Mouse (Mus musculus): ENCODE data around the gene Cept1. TPM values are rescaled to one million over a fixed set of nuclear protein-coding genes. Genes with fewer than 3 reads are reported as not detected.

The Cept1 gene
- total RNA-seq, 1 experiment = 46.2 TPM

DNA sequence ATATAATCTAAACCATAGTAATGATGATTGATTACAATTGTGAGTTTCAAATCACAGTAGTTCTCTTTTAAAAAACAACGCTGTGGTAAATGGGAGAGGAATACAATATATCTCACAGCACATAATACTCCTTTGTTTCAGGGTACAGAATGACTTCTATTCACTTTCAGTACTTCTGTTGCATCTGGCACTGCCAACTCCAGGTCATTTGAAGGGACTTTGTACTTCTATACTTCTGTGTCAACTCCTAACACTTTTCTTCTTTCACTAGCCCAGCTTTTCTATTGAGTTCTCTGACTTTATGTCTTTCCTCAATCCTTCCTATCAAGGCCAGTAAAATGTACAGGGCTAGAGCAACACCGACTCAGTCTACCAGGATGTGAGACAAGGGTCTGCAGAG, 21.2 kb downstream of the Cept1 start:
- TF ChIP-seq ZNF384 (IDR thresholded peaks at IDR 0.05; ENCODE audit: low read depth, low read length) (no peak), MAFK (IDR thresholded peaks at IDR 0.05; ENCODE audit: insufficient read depth, low read depth, low read length) (no peak), HCFC1 (IDR thresholded peaks at IDR 0.05; ENCODE audit: borderline replicate concordance, insufficient read depth, low read length) (no peak), ZC3H11A (IDR thresholded peaks at IDR 0.05; ENCODE audit: borderline replicate concordance, low read depth, low read length) (no peak)
- no peak overlapping the region for H3K9ac ChIP-seq (ENCODE audit: insufficient read depth, low read depth, low read length, poor library complexity, severe bottlenecking)
- DNase-seq (ENCODE audit: low read depth, low spot score) = no peak
- H3K9me3 ChIP-seq (ENCODE audit: control insufficient read depth, insufficient read depth, low read depth, low read length) = no peaks in the 10 kb centered on the region
- H3K4me3 ChIP-seq (ENCODE audit: insufficient read depth in 1 of 2, low read depth in 1 of 2, low read length in 2 of 2, poor library complexity in 1 of 2, severe bottlenecking in 1 of 2) = no peak overlapping the region
- H3K36me3 ChIP-seq (ENCODE audit: control insufficient read depth, insufficient read depth, low read length, poor library complexity, severe bottlenecking) = no peaks in the 10 kb centered on the region
- H3K4me1 ChIP-seq (ENCODE audit: control insufficient read depth in 2 of 2, insufficient read depth in 2 of 2, low read length in 2 of 2, poor library complexity in 1 of 2) = no peaks in the 10 kb centered on the region
- in situ Hi-C loops (cut with MboI; ENCODE audit: low sequenced_read_pairs in 2 of 2, unreplicated experiment in 2 of 2) = no loop called here
- no peak overlapping the region for H3K27ac ChIP-seq (ENCODE audit: insufficient read depth, low read depth, low read length, poor library complexity, severe bottlenecking)

DNA sequence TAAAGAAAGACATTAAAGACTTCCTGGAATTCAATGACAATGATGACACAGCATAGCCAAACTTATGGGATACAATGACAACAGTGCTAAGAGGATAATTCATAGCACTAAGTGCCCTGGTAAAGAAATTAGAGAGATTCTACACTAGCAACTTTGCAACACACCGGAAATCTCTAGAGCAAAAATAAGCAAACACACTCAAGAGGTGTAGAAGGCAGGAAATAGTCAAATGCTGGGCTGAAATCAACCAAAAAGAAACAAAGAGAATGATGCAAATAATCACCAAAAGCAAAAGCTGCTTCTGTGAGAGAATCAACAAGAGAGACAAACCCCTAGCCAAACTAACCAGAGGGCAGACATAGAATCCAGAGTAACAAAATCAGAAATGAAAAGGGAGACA, 24.9 kb downstream of the Cept1 start:
- no peak overlapping the region for H3K9ac ChIP-seq (ENCODE audit: insufficient read depth, low read depth, low read length, poor library complexity, severe bottlenecking)

DNA sequence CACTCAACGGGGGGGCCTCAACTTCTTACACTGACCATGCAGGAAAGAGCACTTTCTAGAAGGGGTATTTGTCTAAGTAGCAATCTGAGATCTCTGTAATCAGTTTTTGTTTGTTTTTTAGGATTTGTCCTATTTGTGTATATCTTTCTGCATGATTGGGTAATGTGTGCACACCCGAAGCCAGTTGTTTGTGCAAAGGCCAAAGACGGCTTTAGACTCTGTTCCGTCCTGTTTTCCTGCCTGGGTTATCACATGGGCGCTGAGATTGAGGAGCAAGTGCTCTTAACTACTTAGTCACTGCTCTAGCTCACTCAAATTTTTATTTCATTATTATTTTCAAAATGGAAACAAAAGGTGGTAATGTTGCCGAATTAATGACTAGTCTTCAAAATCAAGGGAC, 32.6 kb downstream of the Cept1 start:
- H3K9ac ChIP-seq (ENCODE audit: insufficient read depth, low read depth, low read length, poor library complexity, severe bottlenecking) = no peak overlapping the region
- no peak for TF ChIP-seq HCFC1 (IDR thresholded peaks at IDR 0.05; ENCODE audit: borderline replicate concordance, insufficient read depth, low read length)
- TF ChIP-seq MAFK (IDR thresholded peaks at IDR 0.05; ENCODE audit: insufficient read depth, low read depth, low read length) = no peak
- TF ChIP-seq ZNF384 (IDR thresholded peaks at IDR 0.05; ENCODE audit: low read depth, low read length) = no peak
- TF ChIP-seq CHD2 (IDR thresholded peaks at IDR 0.05; ENCODE audit: low read depth, low read length) = no peak
- no peak for TF ChIP-seq ZC3H11A (IDR thresholded peaks at IDR 0.05; ENCODE audit: borderline replicate concordance, low read depth, low read length)
- no peaks in the 10 kb centered on the region for H3K9me3 ChIP-seq (ENCODE audit: control insufficient read depth, insufficient read depth, low read depth, low read length)
- DNase-seq (ENCODE audit: low read depth, low spot score) = no peak
- no peaks in the 10 kb centered on the region for H3K4me1 ChIP-seq (ENCODE audit: control insufficient read depth in 2 of 2, insufficient read depth in 2 of 2, low read length in 2 of 2, poor library complexity in 1 of 2)
- no peak overlapping the region for H3K4me3 ChIP-seq (ENCODE audit: insufficient read depth in 1 of 2, low read depth in 1 of 2, low read length in 2 of 2, poor library complexity in 1 of 2, severe bottlenecking in 1 of 2)
- no peak overlapping the region for H3K27ac ChIP-seq (ENCODE audit: insufficient read depth, low read depth, low read length, poor library complexity, severe bottlenecking)
- H3K36me3 ChIP-seq (ENCODE audit: control insufficient read depth, insufficient read depth, low read length, poor library complexity, severe bottlenecking) = no peaks in the 10 kb centered on the region
- in situ Hi-C loops (cut with MboI; ENCODE audit: low sequenced_read_pairs in 2 of 2, unreplicated experiment in 2 of 2) = no loop called here

More for the DNA sequence above, 24.9 kb downstream of the Cept1 start:
- no peaks in the 10 kb centered on the region for H3K4me1 ChIP-seq (ENCODE audit: control insufficient read depth in 2 of 2, insufficient read depth in 2 of 2, low read length in 2 of 2, poor library complexity in 1 of 2)
- DNase-seq (ENCODE audit: low read depth, low spot score) = no peak
- TF ChIP-seq ZC3H11A (IDR thresholded peaks at IDR 0.05; ENCODE audit: borderline replicate concordance, low read depth, low read length) (no peak), MAFK (IDR thresholded peaks at IDR 0.05; ENCODE audit: insufficient read depth, low read depth, low read length) (no peak), ZNF384 (IDR thresholded peaks at IDR 0.05; ENCODE audit: low read depth, low read length) (no peak), HCFC1 (IDR thresholded peaks at IDR 0.05; ENCODE audit: borderline replicate concordance, insufficient read depth, low read length) (no peak), CHD2 (IDR thresholded peaks at IDR 0.05; ENCODE audit: low read depth, low read length) (no peak)
- H3K4me3 ChIP-seq (ENCODE audit: insufficient read depth in 1 of 2, low read depth in 1 of 2, low read length in 2 of 2, poor library complexity in 1 of 2, severe bottlenecking in 1 of 2) = no peak overlapping the region
- H3K27ac ChIP-seq (ENCODE audit: insufficient read depth, low read depth, low read length, poor library complexity, severe bottlenecking) = no peak overlapping the region
- H3K9me3 ChIP-seq (ENCODE audit: control insufficient read depth, insufficient read depth, low read depth, low read length) = no peaks in the 10 kb centered on the region
- H3K36me3 ChIP-seq (ENCODE audit: control insufficient read depth, insufficient read depth, low read length, poor library complexity, severe bottlenecking) = no peaks in the 10 kb centered on the region
- in situ Hi-C loops (cut with MboI; ENCODE audit: low sequenced_read_pairs in 2 of 2, unreplicated experiment in 2 of 2) = no loop called here

DNA sequence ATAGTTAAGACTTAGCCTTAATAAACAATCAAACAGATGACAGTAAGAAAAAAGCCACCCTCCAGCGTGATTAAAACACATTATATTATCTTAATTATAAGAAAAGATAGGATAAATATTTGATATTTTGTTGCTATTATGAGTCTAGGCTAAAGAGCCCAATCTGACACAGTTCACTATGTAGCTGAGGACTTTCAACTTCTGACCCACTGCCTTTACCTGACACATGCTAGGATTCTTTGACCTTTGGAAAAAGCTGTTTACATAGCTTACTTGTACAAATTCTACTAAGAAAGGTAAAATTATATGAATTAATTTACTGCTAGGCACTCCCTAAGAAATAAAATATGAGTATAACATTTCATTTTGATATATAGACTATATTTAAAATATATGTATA, 36.9 kb downstream of the Cept1 start:
- Histone ChIP-seq H3K4me1 (ENCODE audit: control insufficient read depth in 2 of 2, insufficient read depth in 2 of 2, low read length in 2 of 2, poor library complexity in 1 of 2) (no peaks in the 10 kb centered on the region), H3K9ac (ENCODE audit: insufficient read depth, low read depth, low read length, poor library complexity, severe bottlenecking) (no peak overlapping the region), H3K4me3 (ENCODE audit: insufficient read depth in 1 of 2, low read depth in 1 of 2, low read length in 2 of 2, poor library complexity in 1 of 2, severe bottlenecking in 1 of 2) (no peak overlapping the region), H3K27ac (ENCODE audit: insufficient read depth, low read depth, low read length, poor library complexity, severe bottlenecking) (no peak overlapping the region), H3K9me3 (ENCODE audit: control insufficient read depth, insufficient read depth, low read depth, low read length) (no peaks in the 10 kb centered on the region), H3K36me3 (ENCODE audit: control insufficient read depth, insufficient read depth, low read length, poor library complexity, severe bottlenecking) (no peaks in the 10 kb centered on the region)
- in situ Hi-C loops (cut with MboI; ENCODE audit: low sequenced_read_pairs in 2 of 2, unreplicated experiment in 2 of 2) = no loop called here
- no peak for TF ChIP-seq MAFK (IDR thresholded peaks at IDR 0.05; ENCODE audit: insufficient read depth, low read depth, low read length)
- no peak for TF ChIP-seq HCFC1 (IDR thresholded peaks at IDR 0.05; ENCODE audit: borderline replicate concordance, insufficient read depth, low read length)
- no peak for TF ChIP-seq ZNF384 (IDR thresholded peaks at IDR 0.05; ENCODE audit: low read depth, low read length)
- TF ChIP-seq ZC3H11A (IDR thresholded peaks at IDR 0.05; ENCODE audit: borderline replicate concordance, low read depth, low read length) = no peak
- no peak for TF ChIP-seq CHD2 (IDR thresholded peaks at IDR 0.05; ENCODE audit: low read depth, low read length)
- no peak for DNase-seq (ENCODE audit: low read depth, low spot score)

DNA sequence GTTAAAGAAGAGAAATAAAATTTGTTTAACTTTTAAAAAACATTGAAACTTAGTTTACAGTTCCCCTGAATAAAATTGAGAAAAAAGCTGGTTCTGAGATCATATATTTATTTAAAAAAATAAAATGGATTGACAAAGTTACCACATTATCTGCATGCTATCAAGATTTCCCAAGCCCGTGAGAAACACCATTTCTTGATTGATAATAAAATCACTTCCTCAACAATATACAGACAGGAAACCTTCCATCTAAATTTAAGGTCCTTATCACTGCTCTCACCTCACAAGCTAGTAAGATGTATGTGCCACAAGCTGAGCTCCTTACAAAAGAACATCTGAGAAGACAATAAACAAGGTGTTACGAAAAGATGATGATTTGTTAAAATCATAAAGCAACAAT, 44.7 kb downstream of the Cept1 start:
- H3K4me1 ChIP-seq (ENCODE audit: control insufficient read depth in 2 of 2, insufficient read depth in 2 of 2, low read length in 2 of 2, poor library complexity in 1 of 2) = no peaks in the 10 kb centered on the region; a peak in 1 of 4 replicates
- H3K27ac ChIP-seq (ENCODE audit: insufficient read depth, low read depth, low read length, poor library complexity, severe bottlenecking) = no peak overlapping the region
- H3K9ac ChIP-seq (ENCODE audit: insufficient read depth, low read depth, low read length, poor library complexity, severe bottlenecking) = no peak overlapping the region
- no peaks in the 10 kb centered on the region for H3K9me3 ChIP-seq (ENCODE audit: control insufficient read depth, insufficient read depth, low read depth, low read length)
- H3K36me3 ChIP-seq (ENCODE audit: control insufficient read depth, insufficient read depth, low read length, poor library complexity, severe bottlenecking) = no peaks in the 10 kb centered on the region
- in situ Hi-C loops (cut with MboI; ENCODE audit: low sequenced_read_pairs in 2 of 2, unreplicated experiment in 2 of 2) = no loop called here
- H3K4me3 ChIP-seq (ENCODE audit: insufficient read depth in 1 of 2, low read depth in 1 of 2, low read length in 2 of 2, poor library complexity in 1 of 2, severe bottlenecking in 1 of 2) = no peak overlapping the region
- no peak for TF ChIP-seq ZNF384 (IDR thresholded peaks at IDR 0.05; ENCODE audit: low read depth, low read length)
- no peak for TF ChIP-seq MAFK (IDR thresholded peaks at IDR 0.05; ENCODE audit: insufficient read depth, low read depth, low read length)
- no peak for TF ChIP-seq HCFC1 (IDR thresholded peaks at IDR 0.05; ENCODE audit: borderline replicate concordance, insufficient read depth, low read length)
- TF ChIP-seq ZC3H11A (IDR thresholded peaks at IDR 0.05; ENCODE audit: borderline replicate concordance, low read depth, low read length) = no peak
- no peak for DNase-seq (ENCODE audit: low read depth, low spot score)

Measured in ES-E14 (cell line).